Mouse (Mus musculus) cerebellum, adult 2 months (tissue): Measurements from ENCODE around the gene Prr36.

Experiments
- CTCF ChIP-seq: fragments of 200-500 bp; IDR thresholded peaks from 2 replicates; pipeline ENCODE4 v1.5.1; 2011; ENCODE audit warnings: low read depth, mild to moderate bottlenecking, control low read depth, low read length, moderate library complexity, borderline replicate concordance; ENCODE audit not compliant: insufficient read depth
- POLR2A ChIP-seq: fragments of 200-500 bp; IDR thresholded peaks from 2 replicates; pipeline ENCODE4 v1.6.1; 2011; ENCODE audit warnings: low read length, control low read depth, borderline replicate concordance; ENCODE audit not compliant: insufficient read depth

GRCm38 (mm10) chr8:4183409-4183808, 33.9 kb downstream of the Prr36 start:
- no peak for TF ChIP-seq POLR2A
- TF ChIP-seq CTCF: no peak
